ENCODE assay signal across 1 mouse cellular context in genomic region chr7:80376192-80376591, GRCm38 (mm10).
TF ChIP-seq lines count a peak whose summit lies in the region.

No protein-coding gene starts in this region.

TF ChIP-seq in MEL, 35 proteins besides CTCF, POLR2A, EP300 and RAD21:
- TF ChIP-seq E2F4 (IDR thresholded peaks at IDR 0.05; ENCODE audit: borderline replicate concordance, low read depth, low read length) (no peak), MYB (IDR thresholded peaks at IDR 0.05; ENCODE audit: low read depth, low read length) (no peak), MAFK (IDR thresholded peaks at IDR 0.05; ENCODE audit: borderline replicate concordance, low read depth, low read length) (no peak), ELF1 (IDR thresholded peaks at IDR 0.05; ENCODE audit: low read depth, low read length) (no peak), TAL1 (IDR thresholded peaks at IDR 0.05; ENCODE audit: low read length) (no peak), ZKSCAN1 (IDR thresholded peaks at IDR 0.05; ENCODE audit: low read depth, low read length) (no peak), NRF1 (IDR thresholded peaks at IDR 0.05; ENCODE audit: insufficient read depth, low read depth, low read length, poor library complexity, severe bottlenecking) (no peak), MAZ (IDR thresholded peaks at IDR 0.05; ENCODE audit: low read depth, low read length) (no peak), KAT2A (conservative IDR thresholded peaks at IDR 0.05; ENCODE audit: low read depth, low read length) (no peak), USF1 (IDR thresholded peaks at IDR 0.05; ENCODE audit: low read depth, low read length) (no peak), USF2 (IDR thresholded peaks at IDR 0.05; ENCODE audit: borderline replicate concordance in 1 of 2, insufficient read depth in 1 of 2, low read depth in 1 of 2, low read length in 2 of 2) (no peak), MXI1 (IDR thresholded peaks at IDR 0.05; ENCODE audit: low read depth, low read length) (no peak), GATA1 (IDR thresholded peaks at IDR 0.05; ENCODE audit: low read depth, low read length) (no peak), SMC3 (IDR thresholded peaks at IDR 0.05; ENCODE audit: low read depth, low read length) (no peak), CHD1 (IDR thresholded peaks at IDR 0.05; ENCODE audit: low read depth, low read length) (no peak)
